Mouse (Mus musculus): ENCODE measurements around the gene Col6a6.

DNA sequence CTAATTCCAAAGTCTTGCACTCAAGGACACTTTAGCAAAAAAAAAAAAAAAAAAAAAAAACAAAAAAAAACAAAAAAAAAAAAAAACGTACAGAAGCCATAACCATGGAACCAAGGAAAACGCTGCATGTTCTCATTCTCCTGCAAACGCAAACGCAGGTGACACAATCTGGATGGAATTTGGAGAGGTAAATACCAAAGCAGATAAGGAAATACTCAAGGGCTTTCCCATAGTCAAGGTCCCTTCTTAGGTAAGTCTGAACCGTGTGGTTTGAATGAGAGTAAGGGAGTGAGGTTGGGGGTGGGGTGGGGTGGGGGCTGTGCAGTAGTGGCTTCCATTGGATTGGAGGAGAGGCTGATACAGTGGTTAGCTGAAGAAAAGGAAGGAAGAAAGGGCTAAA, 63.8 kb downstream of the Col6a6 start:
- TF ChIP-seq CTCF (IDR thresholded peaks at IDR 0.05; ENCODE audit: borderline replicate concordance, control insufficient read depth, extremely low read depth, insufficient read depth, low read length, poor library complexity) (no peak), POLR2A (IDR thresholded peaks at IDR 0.05; ENCODE audit: control insufficient read depth, extremely low read depth, insufficient read depth, low read length, poor library complexity) (no peak)

Measured in thymus, adult 2 months (tissue).